Mouse (Mus musculus) neural tube, embryonic 14.5 days (tissue): ENCODE measurements around the gene Opa3. TPM values are rescaled to one million over a fixed set of nuclear protein-coding genes. Genes with fewer than 3 reads are reported as not detected.

Experiments used
- ATAC-seq: fragments of 200-750 bp; cut with Nextera tagmentation; 2 replicates; pipeline ENCODE4 v1.8.0; 2017; ENCODE audit warnings: low read depth, mild to moderate bottlenecking, moderate TSS enrichment, moderate library complexity
- H3K27ac ChIP-seq: fragments of 300-500 bp; sonication (generic); 2 replicates; pipeline ENCODE4 v1.5.1; 2014; ENCODE audit warnings: low read depth, mild to moderate bottlenecking, control low read depth, low read length, moderate library complexity, mixed read lengths
- H3K27me3 ChIP-seq: fragments of 300-500 bp; sonication (generic); 2 replicates; pipeline ENCODE4 v1.6.1; 2014; ENCODE audit warnings: low read length; ENCODE audit not compliant: control insufficient read depth, insufficient read depth
- H3K36me3 ChIP-seq: fragments of 300-500 bp; sonication (generic); 2 replicates; pipeline ENCODE4 v1.6.1; 2014; ENCODE audit warnings: low read length, mixed read lengths; ENCODE audit not compliant: control insufficient read depth, insufficient read depth
- H3K4me1 ChIP-seq: fragments of 300-500 bp; sonication (generic); 2 replicates; pipeline ENCODE4 v1.6.1; 2014; ENCODE audit warnings: low read length; ENCODE audit not compliant: control insufficient read depth, insufficient read depth
- H3K4me2 ChIP-seq: fragments of 300-500 bp; sonication (generic); 2 replicates; pipeline ENCODE4 v1.6.1; 2014; ENCODE audit warnings: mild to moderate bottlenecking, low read depth, low read length, control low read depth
- H3K4me3 ChIP-seq: fragments of 300-500 bp; sonication (generic); 2 replicates; pipeline ENCODE4 v1.5.1; 2014; ENCODE audit warnings: low read depth, low read length, control low read depth, mixed read lengths
- H3K9ac ChIP-seq: fragments of 300-500 bp; sonication (generic); replicated peaks from 2 replicates; pipeline ENCODE4 v1.6.1; 2014; ENCODE audit warnings: low read depth, mild to moderate bottlenecking, control low read depth, low read length, mixed read lengths
- H3K9me3 ChIP-seq: fragments of 300-500 bp; sonication (generic); 2 replicates; pipeline ENCODE4 v1.6.1; 2016; ENCODE audit warnings: low read length; ENCODE audit not compliant: control insufficient read depth
- WGBS: fragments of 180-500 bp; shearing (Covaris S2); extraction: QIAGEN DNeasy Blood & Tissue Kit; methylation state at CpG from one replicate; pipeline ENCODE4 v1.1.7; 2014; 5-methylcytosine and 5-hydroxymethylcytosine counted together
- polyA plus RNA-seq: library from polyadenylated mRNA; unstranded; fragments of >200 nt; fragmentation: Nextera tagmentation; extraction: Ambion mirVana; gene quantifications from 2 replicates; pipeline ENCODE4 v1.2.1, GENCODE M21; 2014

Opa3 gene
- polyA plus RNA-seq, 1 experiment from 2014 or later = 37.6 TPM

DNA sequence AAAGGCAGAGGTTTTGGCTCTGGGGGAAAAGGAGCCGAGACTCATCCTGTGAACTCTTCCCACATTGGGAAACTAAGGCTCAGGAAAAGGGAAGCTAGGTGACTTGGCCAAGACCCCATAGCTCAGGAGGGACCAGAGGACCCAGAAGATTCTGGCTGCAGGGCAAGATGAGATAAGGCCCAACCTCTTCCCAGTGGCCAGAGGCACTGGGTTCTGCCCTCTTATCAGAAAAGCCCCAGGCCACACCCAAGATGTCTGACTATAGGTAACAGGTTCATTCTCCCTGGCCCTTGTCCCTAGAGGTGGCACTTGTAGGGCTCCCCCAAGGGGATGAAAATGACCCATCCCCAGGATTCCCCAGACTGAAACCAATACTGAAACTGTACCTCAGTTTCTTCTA, 18.7 kb downstream of the Opa3 start:
- Histone ChIP-seq H3K27me3 (no peaks in the 10 kb centered on the region), H3K4me1 (no peaks in the 10 kb centered on the region), H3K9me3 (no peaks in the 10 kb centered on the region), H3K36me3 (peaks cover 8% of the 10 kb centered on the region; the same call in 1 of the 2 replicates), H3K9ac (no peak overlapping the region), H3K4me3 (no peak overlapping the region), H3K4me2 (no peak overlapping the region), H3K27ac (no peak overlapping the region)
- ATAC-seq = no peak
- 96% methylated on average over 1 of the region's 1 CpGs for WGBS

DNA sequence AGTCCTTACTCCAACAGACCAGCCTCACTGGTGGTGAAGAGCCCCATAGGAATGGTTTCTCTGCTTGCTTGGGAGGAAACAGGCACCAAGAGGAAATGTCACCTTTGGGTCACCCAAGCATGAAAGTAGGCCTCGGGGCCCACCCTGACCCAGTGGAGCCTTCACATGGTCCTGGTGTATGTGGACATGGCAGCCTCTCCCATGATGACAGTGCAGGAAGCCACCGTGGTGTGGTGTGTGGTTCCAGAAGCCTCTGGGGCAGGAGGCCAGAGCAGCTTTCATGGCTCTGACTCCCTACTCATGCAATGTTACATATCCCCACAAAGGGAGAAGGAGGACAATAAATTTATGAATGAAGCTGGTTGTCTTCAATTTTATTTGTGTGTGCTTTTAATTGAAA, 19.4 kb downstream of the Opa3 start:
- 98% methylated on average over 2 of the region's 2 CpGs for WGBS
- Histone ChIP-seq H3K27ac (no peak overlapping the region), H3K9ac (no peak overlapping the region), H3K36me3 (peaks cover 8% of the 10 kb centered on the region; the same call in 1 of the 2 replicates), H3K4me1 (no peaks in the 10 kb centered on the region), H3K4me3 (no peak overlapping the region), H3K9me3 (no peaks in the 10 kb centered on the region), H3K4me2 (no peak overlapping the region), H3K27me3 (no peaks in the 10 kb centered on the region)
- no peak for ATAC-seq

DNA sequence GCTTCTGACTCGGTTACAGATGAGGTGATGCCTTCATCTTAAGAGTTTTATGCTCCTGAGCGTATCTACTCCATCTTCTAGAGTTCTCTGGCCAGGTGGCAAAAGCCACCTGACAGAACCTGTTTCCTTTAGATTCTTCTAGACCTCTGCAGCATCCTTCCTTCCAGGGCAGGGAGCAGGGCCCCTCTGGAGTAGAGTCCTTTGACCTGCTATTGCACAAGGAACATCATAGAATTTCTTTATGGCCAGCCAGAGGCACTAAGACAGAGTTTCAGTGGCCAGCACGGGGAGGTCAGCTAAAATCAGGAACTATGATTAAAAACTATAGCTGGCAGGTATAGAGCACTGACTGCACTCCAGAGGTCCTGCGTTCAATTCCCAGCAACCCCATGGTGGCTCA, 23.9 kb downstream of the Opa3 start:
- no peaks in the 10 kb centered on the region for H3K4me1 ChIP-seq
- no peak overlapping the region for H3K4me2 ChIP-seq
- H3K4me3 ChIP-seq = no peak overlapping the region
- no peaks in the 10 kb centered on the region for H3K9me3 ChIP-seq
- H3K9ac ChIP-seq = no peak overlapping the region
- no peak for ATAC-seq
- no peaks in the 10 kb centered on the region for H3K27me3 ChIP-seq
- H3K27ac ChIP-seq = no peak overlapping the region
- 85% methylated on average over 4 of the region's 4 CpGs for WGBS
- H3K36me3 ChIP-seq = no peaks in the 10 kb centered on the region

DNA sequence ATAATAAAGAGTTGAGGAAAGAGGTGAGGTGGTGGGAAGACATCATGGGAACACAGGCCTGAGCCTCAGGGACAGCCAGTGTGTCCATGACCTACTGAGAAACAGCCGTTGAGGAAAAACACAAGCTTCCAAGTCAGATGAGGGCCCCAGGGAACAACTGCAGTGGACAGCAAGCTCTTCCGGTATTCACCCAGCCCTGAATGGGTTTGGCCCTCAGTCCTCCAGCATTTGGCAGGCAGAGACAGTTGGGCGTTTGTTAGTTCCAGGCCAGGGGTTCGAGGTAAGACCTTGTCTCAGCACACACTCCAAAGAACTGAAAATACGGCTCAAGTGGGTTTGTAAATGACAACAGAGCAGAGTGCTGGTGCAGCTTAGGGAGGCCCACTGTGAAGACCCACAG, 25.3 kb downstream of the Opa3 start:
- Histone ChIP-seq H3K4me3 (no peak overlapping the region), H3K27me3 (no peaks in the 10 kb centered on the region), H3K4me2 (no peak overlapping the region), H3K4me1 (no peaks in the 10 kb centered on the region), H3K9me3 (no peaks in the 10 kb centered on the region), H3K27ac (no peak overlapping the region), H3K9ac (no peak overlapping the region), H3K36me3 (peaks cover 11% of the 10 kb centered on the region; the same call in 1 of the 2 replicates)
- 73% methylated on average over 5 of the region's 5 CpGs for WGBS
- ATAC-seq = no peak

GRCm38 (mm10) chr7:19255395-19255794, 27.3 kb downstream of the Opa3 start:
- WGBS = 85% methylated on average over 17 of the region's 17 CpGs
- Histone ChIP-seq H3K27ac (no peak overlapping the region), H3K4me3 (no peak overlapping the region), H3K9me3 (no peaks in the 10 kb centered on the region), H3K9ac (no peak overlapping the region), H3K4me2 (no peak overlapping the region), H3K4me1 (no peaks in the 10 kb centered on the region), H3K27me3 (no peaks in the 10 kb centered on the region), H3K36me3 (peaks cover 27% of the 10 kb centered on the region)
- ATAC-seq = no peak

- ATAC-seq = no peak
- H3K4me1 ChIP-seq = no peaks in the 10 kb centered on the region
- 91% methylated on average over 7 of the region's 7 CpGs for WGBS
These were observed 28.4 kb downstream of the Opa3 start for GRCm38 (mm10) chr7:19256567-19256966.

GRCm38 (mm10) chr7:19257390-19258022, 29.4 kb downstream of the Opa3 start:
- H3K4me2 ChIP-seq = no peak overlapping the region
- H3K9ac ChIP-seq = no peak overlapping the region
- H3K4me3 ChIP-seq = no peak overlapping the region
- no peak overlapping the region for H3K27ac ChIP-seq
- no peaks in the 10 kb centered on the region for H3K27me3 ChIP-seq
- H3K9me3 ChIP-seq = no peaks in the 10 kb centered on the region
- no peaks in the 10 kb centered on the region for H3K4me1 ChIP-seq
- H3K36me3 ChIP-seq = peaks cover 41% of the 10 kb centered on the region
- ATAC-seq = peak; percentile 65; the same call in 1 of the 2 replicates
- 36% methylated on average over 11 of the region's 11 CpGs for WGBS

More at GRCm38 (mm10) chr7:19256567-19256966, 28.4 kb downstream of the Opa3 start:
- Histone ChIP-seq H3K27ac (no peak overlapping the region), H3K9me3 (no peaks in the 10 kb centered on the region), H3K36me3 (peaks cover 35% of the 10 kb centered on the region), H3K9ac (no peak overlapping the region), H3K27me3 (no peaks in the 10 kb centered on the region), H3K4me3 (no peak overlapping the region), H3K4me2 (no peak overlapping the region)

- 83% methylated on average over 3 of the region's 3 CpGs for WGBS
- Histone ChIP-seq H3K9me3 (no peaks in the 10 kb centered on the region), H3K4me2 (no peak overlapping the region), H3K27me3 (no peaks in the 10 kb centered on the region), H3K4me1 (no peaks in the 10 kb centered on the region), H3K27ac (no peak overlapping the region), H3K36me3 (peaks cover 41% of the 10 kb centered on the region), H3K4me3 (no peak overlapping the region), H3K9ac (no peak overlapping the region)
- ATAC-seq = no peak
These were observed 30.2 kb downstream of the Opa3 start for GRCm38 (mm10) chr7:19258336-19258735.

DNA sequence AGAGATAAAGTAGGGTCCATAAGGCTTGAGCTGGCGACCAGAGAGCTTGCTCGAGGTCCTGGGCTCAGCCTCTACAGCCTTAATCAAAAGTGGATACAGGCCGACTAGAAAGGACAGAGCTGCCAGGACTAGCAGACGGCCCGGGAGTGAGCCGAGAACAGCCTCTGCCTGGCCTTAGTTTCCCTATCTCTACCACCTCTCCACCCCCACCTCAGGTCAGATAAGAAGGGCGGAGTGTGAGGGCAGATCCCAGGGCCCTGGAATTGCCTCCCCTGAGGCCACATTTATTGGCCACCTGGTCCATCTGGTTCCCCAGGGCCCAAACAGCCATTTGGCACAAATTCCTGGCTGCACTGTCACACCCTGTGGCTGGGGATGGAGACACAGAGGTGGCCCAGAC, 37.0 kb downstream of the Opa3 start:
- 80% methylated on average over 7 of the region's 7 CpGs for WGBS
- H3K4me2 ChIP-seq = no peak overlapping the region
- H3K4me1 ChIP-seq = peaks cover 9% of the 10 kb centered on the region
- H3K36me3 ChIP-seq = peaks cover 20% of the 10 kb centered on the region
- H3K9me3 ChIP-seq = no peaks in the 10 kb centered on the region
- no peak overlapping the region for H3K4me3 ChIP-seq
- ATAC-seq = no peak
- H3K27me3 ChIP-seq = no peaks in the 10 kb centered on the region
- no peak overlapping the region for H3K27ac ChIP-seq
- H3K9ac ChIP-seq = no peak overlapping the region
